Mouse (Mus musculus) fat pad, adult 2 months (tissue): ENCODE data around the gene Inka1.

Source experiments
- DNase-seq: peaks from one replicate; pipeline ENCODE4 v3.0.0-alpha.2; 2011; ENCODE audit warnings: low read depth, low spot score; ENCODE audit errors: extremely low read depth

Gene Inka1

DNA sequence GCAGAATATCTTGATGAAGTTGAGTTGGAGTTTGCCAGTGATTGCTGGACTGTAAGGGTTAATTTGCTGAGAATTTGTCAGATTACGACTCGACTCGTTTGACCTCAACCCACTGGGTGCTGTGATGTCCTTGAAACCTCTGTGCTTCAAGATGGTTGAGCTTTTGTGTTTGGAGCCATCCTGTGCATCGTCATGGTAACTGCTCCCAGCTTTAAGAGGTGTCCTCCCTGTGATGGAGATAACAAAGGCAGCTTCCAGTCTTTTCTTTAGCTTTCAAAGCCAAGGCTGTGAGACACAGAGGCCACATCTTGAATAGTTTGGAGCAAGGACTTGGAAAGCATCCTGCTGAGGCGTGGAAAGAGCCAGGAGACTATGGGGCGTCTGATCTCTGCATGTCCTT, 28.5 kb downstream of the Inka1 start:
- no peak for DNase-seq

DNA sequence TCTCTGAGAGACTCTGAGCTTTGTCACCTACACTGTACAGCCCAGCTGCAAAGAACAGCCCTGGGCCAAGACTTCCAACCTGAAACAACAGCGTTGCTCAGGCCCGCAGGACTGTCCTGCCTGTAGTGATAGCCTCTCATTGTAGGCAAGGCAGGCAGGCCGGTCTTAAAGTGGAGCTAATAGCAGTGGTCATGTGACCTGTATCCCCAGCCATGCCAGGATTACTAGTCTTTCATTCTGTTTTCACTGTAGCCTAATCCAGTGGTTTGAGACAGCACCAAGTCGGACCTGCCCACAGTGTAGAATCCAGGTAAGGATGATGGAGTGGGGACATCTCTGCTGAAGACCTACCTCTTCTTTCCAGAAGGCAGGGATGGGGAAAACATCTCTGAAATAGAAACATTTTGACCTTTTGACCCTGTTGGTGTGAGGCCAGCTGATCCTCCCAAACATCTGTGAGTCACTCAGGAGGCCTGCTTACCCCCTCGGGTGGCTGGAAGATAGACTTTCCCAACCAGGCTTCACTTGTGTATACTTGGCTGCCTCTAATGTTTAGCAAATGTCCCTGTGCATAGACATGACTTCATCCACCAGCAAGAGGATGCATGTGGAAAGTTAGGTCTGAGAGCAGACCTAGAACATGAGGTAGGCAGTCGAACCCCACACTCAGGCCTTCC, 29.9 kb downstream of the Inka1 start:
- DNase-seq, result no peak

DNA sequence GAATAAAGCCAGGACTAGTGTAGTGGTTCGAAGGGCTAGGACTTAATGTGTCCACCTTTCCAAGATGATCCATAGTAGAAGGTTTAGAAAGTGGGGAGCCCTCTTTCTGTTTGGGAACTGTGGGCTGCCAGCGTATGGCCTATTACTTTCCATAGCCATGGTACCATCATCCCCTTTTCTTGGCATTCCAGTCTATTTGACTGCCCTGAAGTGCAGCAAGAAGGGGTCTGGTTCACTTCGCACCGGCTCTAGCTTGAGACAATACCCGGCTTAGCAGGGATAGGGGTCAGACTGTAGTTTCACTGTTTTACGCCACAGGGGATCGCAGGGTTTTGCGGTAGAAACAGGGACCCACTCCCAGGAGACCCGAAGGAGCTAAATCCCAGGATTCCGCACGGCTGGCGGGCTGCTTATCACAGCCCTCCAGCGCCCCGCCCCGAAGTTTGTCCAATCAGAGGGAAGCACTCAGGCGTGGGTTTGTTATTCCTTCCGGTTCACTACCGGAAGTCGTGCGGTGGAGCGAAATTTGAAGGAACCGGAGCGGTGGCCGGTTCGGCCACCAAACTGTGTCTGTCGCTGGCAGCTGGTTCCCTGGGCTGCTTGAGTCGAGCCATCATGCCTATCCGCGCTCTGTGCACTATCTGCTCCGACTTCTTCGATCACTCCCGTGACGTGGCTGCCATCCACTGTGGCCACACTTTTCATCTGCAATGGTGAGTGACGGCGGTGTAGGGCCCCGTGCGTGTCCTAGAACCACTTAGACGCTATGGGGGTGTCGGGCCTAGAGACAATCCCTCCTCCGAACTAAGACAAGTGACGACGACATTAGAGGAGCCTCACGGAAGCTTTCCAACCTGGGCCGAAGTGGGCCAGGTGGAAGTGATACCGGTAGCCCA, 35.0 kb downstream of the Inka1 start:
- no peak for DNase-seq

DNA sequence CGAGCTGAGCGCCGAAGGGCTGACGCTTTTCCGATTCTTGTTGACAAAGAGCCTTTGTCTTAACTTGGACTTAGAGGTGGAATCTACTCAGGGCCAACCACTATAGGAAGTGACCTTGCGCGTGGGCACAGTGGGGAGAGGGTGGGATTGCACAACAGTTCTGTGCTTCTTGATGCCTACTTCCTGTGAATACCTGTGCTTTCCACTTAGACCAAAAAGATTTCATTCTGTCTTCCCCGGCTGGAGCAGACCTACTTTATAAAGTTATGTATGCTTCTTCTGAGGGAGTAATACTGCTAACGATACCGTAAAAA, 35.8 kb downstream of the Inka1 start, which contains the start of gene Traip:
TSS of gene Traip (plus strand) at position 215 of the 314 bp plus-strand sequence.
- no peak for DNase-seq

DNA sequence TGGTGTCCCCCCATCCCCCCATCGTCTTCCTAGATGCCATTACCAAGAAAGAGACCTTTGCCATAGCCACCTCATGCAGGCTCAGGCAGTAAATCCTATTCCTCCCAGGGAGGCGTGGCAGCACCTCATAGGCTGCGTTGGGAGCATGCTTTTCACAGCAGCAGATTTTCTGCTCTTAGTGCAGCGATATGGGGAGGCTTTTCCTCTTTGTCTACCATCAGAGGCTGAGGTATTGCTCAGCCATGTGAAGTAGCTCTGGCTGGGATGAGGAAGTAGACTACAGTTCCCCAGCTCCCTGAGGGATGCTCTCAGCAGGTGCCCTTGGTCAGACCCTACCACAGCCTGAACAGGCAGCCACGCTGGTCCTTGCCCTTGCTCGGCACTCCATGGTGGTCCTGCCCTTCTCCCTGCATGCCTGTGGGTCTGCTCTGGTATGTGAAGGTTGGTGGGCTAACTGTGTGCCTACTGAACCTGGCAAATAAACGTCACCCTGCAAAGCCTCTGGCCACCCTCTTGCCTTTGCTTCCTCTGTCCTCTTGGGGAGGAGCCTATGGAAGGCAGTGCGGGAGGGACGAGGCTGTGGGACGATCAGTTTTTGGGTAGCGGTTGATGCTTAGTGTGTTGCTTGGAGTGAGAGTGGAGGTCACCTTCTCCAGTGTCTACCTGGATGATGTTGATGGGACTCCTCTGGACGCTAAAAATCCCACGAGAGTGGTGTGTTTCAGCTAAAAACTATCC, 36.3 kb downstream of the Inka1 start:
- no peak for DNase-seq

DNA sequence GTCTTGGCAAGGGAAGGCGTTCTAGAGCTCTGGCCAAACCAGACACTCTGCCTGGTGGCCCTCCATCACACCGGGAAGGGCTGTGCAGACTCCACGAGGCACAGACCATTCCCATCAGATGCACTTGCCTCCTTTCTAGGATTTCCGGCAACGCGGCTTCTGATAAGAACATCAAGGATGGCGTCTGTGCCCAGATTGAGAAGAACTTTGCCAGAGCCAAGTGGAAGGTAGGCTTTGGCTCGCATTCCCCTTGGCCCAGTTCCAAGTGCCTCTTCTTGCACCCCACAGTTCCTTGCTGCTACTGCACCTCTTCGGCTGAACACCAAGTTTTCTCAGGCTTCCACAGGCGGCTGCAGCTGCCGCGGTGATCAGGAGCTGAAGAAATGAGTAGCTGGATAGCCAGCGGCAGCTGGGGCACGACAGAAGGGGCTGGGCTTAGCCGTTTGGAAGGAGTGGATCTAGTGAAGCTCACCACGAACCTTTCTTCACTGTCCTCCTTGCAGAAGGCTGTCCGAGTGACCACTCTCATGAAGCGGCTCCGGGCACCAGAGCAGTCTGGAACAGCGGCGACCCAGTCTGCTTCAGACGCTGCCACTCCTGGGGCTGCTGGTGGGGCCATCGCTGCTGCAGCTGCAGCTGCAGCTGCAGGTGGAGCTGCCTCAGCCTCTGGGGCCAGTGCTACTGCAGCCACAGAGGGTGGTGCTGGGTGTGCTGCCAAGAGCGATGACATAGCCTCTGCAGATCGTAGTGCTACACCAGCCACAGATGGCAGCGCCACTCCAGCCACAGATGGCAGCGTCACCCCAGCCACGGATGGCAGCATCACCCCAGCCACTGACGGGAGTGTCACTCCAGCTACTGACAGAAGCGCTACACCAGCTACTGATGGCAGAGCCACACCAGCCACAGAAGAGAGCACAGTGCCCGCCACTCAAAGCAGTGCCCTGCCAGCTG, 38.2 kb downstream of the Inka1 start:
- no peak for DNase-seq

DNA sequence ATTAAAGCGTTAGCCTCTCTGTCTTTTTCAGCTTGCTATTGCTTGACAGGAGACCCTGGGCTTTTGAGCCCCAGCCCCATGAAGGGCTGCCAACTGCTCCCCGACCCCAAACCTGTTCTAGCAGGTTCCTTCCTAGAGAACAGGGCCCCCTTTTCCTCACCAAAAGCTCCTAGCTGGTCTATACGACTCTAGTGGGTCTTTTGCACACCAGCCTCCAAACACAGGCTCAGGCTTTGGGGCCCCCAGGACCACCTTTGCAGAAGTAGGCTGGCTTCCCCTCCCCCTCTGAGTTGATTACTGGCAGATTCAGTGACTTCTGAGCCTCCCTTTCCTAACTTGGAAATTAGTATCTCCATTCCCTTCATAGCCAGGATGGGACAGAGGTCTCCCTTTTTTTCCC, 48.8 kb downstream of the Inka1 start:
- no peak for DNase-seq

DNA sequence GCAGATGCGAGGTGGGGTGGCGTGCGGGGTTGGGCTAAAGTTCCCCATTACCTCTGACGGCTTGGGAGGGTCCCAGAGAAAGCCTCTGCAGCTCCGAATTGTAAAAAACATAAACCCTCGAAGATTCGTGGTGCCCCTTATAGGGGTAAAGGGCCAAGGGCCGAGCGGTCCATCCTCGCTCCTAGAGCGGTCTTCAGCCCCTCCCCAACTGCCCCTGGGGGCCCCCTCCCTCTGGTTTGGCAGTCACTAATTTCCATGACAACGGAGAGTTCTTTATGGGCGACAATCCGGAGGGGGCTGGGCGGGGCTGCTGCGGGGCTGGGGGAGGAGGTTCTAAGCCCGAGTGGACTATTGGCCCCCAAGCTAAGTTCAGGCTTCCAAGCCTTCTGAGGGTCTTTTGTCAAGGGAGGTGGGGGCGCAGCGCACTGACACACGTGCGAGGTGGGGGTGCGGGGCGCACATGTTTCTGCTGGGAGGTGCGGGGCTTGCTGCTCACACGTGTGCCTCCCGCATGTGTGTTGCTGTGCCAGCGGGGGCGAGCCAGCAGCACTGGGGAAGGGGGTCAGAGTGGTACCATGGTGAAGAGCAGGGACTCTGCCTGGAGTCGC, 49.4 kb downstream of the Inka1 start:
- no peak for DNase-seq

DNA sequence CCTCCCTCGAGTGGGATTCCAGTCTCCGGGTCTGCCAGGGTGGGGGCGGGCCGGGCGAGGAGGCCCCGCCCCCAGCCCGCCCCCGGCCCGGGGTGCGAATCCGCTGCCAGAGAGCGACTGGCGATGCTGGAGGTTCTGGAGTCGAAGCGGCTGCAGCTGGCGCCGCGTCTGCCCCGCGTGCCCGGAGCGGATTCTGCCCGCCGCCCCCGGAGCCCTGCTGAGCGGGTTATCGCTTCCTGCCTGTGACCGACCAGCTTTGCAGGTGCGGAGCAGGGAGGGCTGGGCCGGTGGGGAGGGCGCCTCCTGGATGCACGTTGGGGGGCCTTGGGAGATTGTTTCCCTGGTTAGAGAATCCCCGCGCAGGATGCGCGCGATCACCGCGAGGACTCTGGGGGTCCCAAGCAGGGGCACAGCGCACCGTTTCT, 49.9 kb downstream of the Inka1 start:
- no peak for DNase-seq

DNA sequence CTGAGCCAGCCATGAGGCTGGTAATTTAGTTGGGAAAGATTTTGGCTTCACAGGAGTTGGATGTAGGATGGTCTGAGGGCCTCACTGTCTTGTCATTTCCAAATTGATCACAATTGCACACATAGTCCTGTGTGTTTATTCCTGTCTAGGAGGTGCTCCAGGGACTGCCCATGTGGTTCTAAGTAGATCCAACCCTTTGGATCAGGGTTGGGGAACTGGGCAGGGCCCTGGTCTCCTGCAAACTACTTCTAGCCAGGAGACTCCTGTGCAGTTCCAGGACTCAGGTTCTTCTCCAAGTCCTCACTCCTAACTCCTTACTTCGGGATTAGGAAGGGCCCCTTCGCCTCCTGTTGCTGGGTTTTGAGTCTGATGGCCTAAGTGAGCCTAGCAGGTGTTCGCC, 50.3 kb downstream of the Inka1 start, which contains the start of gene Camkv:
TSS of gene Camkv (plus strand) at position 301 of the 400 bp plus-strand sequence.
- no peak for DNase-seq
